ENCODE assay signal across 9 mouse cellular contexts in genomic region chr10:75396966-75397365, GRCm38 (mm10). TPM values are rescaled to one million over a fixed set of nuclear protein-coding genes. Genes with fewer than 3 reads are reported as not detected.
DNase-seq lines count a peak whose midpoint lies in the region; ATAC-seq lines count a peak whose summit lies in the region.
"Had no signal": no experiment of that assay in that cellular context is flagged by ENCODE, and none has a peak within 500 bp of the region (broad histone marks: within the 10 kb centered on the region; RNA-seq: fewer than 3 reads in every experiment).

No protein-coding gene starts in this region.

- H3K4me3 ChIP-seq in embryonic facial prominence, embryonic 14.5 days (ENCODE audit: low read depth, low read length) = no peak overlapping the region
- no peak overlapping the region for H3K4me3 ChIP-seq in intestine, embryonic 16.5 days (ENCODE audit: low read length)
- H3K4me3 ChIP-seq: midbrain, embryonic 12.5 days had no signal

- no peaks in the 10 kb centered on the region for H3K36me3 ChIP-seq in embryonic facial prominence, embryonic 14.5 days (ENCODE audit: control insufficient read depth, insufficient read depth, low read length)
- no peaks in the 10 kb centered on the region for H3K36me3 ChIP-seq in intestine, embryonic 16.5 days (ENCODE audit: control insufficient read depth, insufficient read depth, low read length)
- H3K36me3 ChIP-seq: midbrain, embryonic 12.5 days had no signal

- WGBS in embryonic facial prominence, embryonic 14.5 days = 45% methylated on average over 14 of the region's 14 CpGs
- 32% methylated on average over 14 of the region's 14 CpGs for WGBS in intestine, embryonic 16.5 days

- H3K27me3 ChIP-seq in embryonic facial prominence, embryonic 14.5 days (replicated peaks; ENCODE audit: control insufficient read depth, insufficient read depth, low read length) = no peaks in the 10 kb centered on the region
- no peaks in the 10 kb centered on the region for H3K27me3 ChIP-seq in intestine, embryonic 16.5 days (replicated peaks; ENCODE audit: control insufficient read depth, insufficient read depth, low read length)
- H3K27me3 ChIP-seq: midbrain, embryonic 12.5 days had no signal

- no peak overlapping the region for H3K27ac ChIP-seq in embryonic facial prominence, embryonic 14.5 days (replicated peaks; ENCODE audit: low read depth, low read length)
- no peak overlapping the region for H3K27ac ChIP-seq in intestine, embryonic 16.5 days (ENCODE audit: low read length)
- H3K27ac ChIP-seq: midbrain, embryonic 12.5 days had no signal

- 0 out of 2 replicates have a peak, but pooled peaks cover 2% of the 10 kb centered on the region for H3K4me1 ChIP-seq in embryonic facial prominence, embryonic 14.5 days (ENCODE audit: control insufficient read depth, insufficient read depth, low read length)
- H3K4me1 ChIP-seq in intestine, embryonic 16.5 days (ENCODE audit: control insufficient read depth, insufficient read depth, low read length) = peaks cover 5% of the 10 kb centered on the region

- peak; percentile 33 to 47 for DNase-seq in layer of hippocampus, postnatal 10 days (ENCODE audit: low spot score in 2 of 2)
- DNase-seq in layer of hippocampus, adult 18-20 months (ENCODE audit: low spot score in 2 of 2) = no peak
- peak; percentile 11 for DNase-seq in adrenal gland, adult 8-10 months
- peak; percentile 31 for DNase-seq in embryonic facial prominence, embryonic 14.5 days (ENCODE audit: low spot score)
- DNase-seq in mesoderm, embryonic 11.5 days (ENCODE audit: low read depth, low spot score) = peak; percentile 41
- DNase-seq in urinary bladder, postnatal 4 days (ENCODE audit: low spot score in 2 of 2) = no peak
- no peak for DNase-seq in spleen, postnatal 14 days (ENCODE audit: low spot score in 2 of 2)

- no peak for ATAC-seq in embryonic facial prominence, embryonic 14.5 days (ENCODE audit: low read depth)
- ATAC-seq in intestine, embryonic 16.5 days = peak; percentile 48

- no peak overlapping the region for H3K4me2 ChIP-seq in embryonic facial prominence, embryonic 14.5 days (ENCODE audit: low read depth, low read length)
- no peak overlapping the region for H3K4me2 ChIP-seq in intestine, embryonic 16.5 days (ENCODE audit: low read depth, low read length)
- H3K4me2 ChIP-seq: midbrain, embryonic 12.5 days had no signal

- H3K9me3 ChIP-seq in embryonic facial prominence, embryonic 14.5 days (ENCODE audit: control insufficient read depth, low read length) = no peaks in the 10 kb centered on the region
- no peaks in the 10 kb centered on the region for H3K9me3 ChIP-seq in intestine, embryonic 16.5 days (ENCODE audit: control insufficient read depth, low read length)
- H3K9me3 ChIP-seq: midbrain, embryonic 12.5 days had no signal

- no peak overlapping the region for H3K9ac ChIP-seq in embryonic facial prominence, embryonic 14.5 days (ENCODE audit: low read depth, low read length)
- H3K9ac ChIP-seq in intestine, embryonic 16.5 days (ENCODE audit: low read depth, low read length) = no peak overlapping the region
- H3K9ac ChIP-seq: midbrain, embryonic 12.5 days had no signal

RNA-seq across cellular contexts. Expression of gene Upb1, which starts 3.9 kb away (rescaled TPM):
- total RNA-seq in layer of hippocampus, postnatal 10 days (2021) = under 1 TPM; 0.41 to 0.58 TPM
- total RNA-seq in layer of hippocampus, adult 18-20 months (2021) = under 1 TPM in 1 of 2 experiments, not detected in 1; 0.48 TPM
- 1 to 10 TPM in 3 of 4 experiments, under 1 TPM in 1; 0.65 to 1.9 (median 1.4) TPM for total RNA-seq in adrenal gland, adult 8-10 months (2022)
- polyA plus RNA-seq in embryonic facial prominence, embryonic 14.5 days (2014; fragmentation: Nextera tagmentation; extraction: Ambion mirVana) = 0.99 and 2.2 TPM in 2 replicates
- 0.98 and 1.8 TPM in 2 replicates for polyA plus RNA-seq in intestine, embryonic 16.5 days (2015; fragmentation: Nextera tagmentation; extraction: Ambion mirVana)

Comparison
In these comparisons a context has a peak if more than half of its experiments do, and no peak if none do; other contexts are left out.
1. DNase-seq: peak in layer of hippocampus, postnatal 10 days (2 of 2), adrenal gland, adult 8-10 months (single experiment), embryonic facial prominence, embryonic 14.5 days (single experiment) and mesoderm, embryonic 11.5 days (single experiment); none in layer of hippocampus, adult 18-20 months (0 of 2), urinary bladder, postnatal 4 days (0 of 2) and spleen, postnatal 14 days (0 of 2).